16 mouse cellular contexts compared by ENCODE assay signal in the genomic region with DNA sequence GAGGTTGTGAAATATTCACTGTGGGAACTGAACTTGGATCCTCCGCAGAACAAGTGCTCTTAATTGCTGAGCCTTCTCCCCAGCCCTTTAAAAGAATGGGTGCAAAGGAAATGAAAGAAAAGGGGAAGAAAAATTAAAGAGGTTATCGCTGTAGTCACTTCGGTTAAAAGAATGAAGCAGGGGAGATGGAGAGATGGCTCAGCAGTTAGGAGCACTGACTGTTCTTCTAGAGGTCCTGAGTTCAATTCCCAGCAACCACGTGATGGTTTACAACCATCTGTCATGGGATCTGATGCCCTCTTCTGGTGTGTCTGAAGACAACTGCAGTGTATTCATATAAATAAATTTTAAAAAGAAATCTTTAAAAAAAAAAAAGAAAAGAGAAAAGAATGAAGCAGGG. TPM values are rescaled to one million over a fixed set of nuclear protein-coding genes. Genes with fewer than 3 reads are reported as not detected.
DNase-seq lines count a peak whose midpoint lies in the region; ATAC-seq and TF ChIP-seq lines count a peak whose summit lies in the region.
"Had no signal": no experiment of that assay in that cellular context is flagged by ENCODE, and none has a peak within 500 bp of the region (broad histone marks: within the 10 kb centered on the region; RNA-seq: fewer than 3 reads in every experiment).

No protein-coding gene starts in this region.

- H3K36me3 ChIP-seq in erythroblast, embryonic 14.5 days (ENCODE audit: control insufficient read depth) = peaks cover 2% of the 10 kb centered on the region
- no peaks in the 10 kb centered on the region for H3K36me3 ChIP-seq in hindbrain, embryonic 14.5 days (replicated peaks; ENCODE audit: control insufficient read depth, insufficient read depth)
- H3K36me3 ChIP-seq in hindbrain, embryonic 16.5 days (ENCODE audit: control insufficient read depth, insufficient read depth, low read length) = no peaks in the 10 kb centered on the region
- no peaks in the 10 kb centered on the region for H3K36me3 ChIP-seq in C2C12 (ENCODE audit: control insufficient read depth, insufficient read depth)
- H3K36me3 ChIP-seq in liver, embryonic 14.5 days (replicated peaks; ENCODE audit: control insufficient read depth, insufficient read depth, low read depth) = no peaks in the 10 kb centered on the region
- H3K36me3 ChIP-seq: midbrain, embryonic 13.5 days had no signal

- no peak overlapping the region for H3K9ac ChIP-seq in hindbrain, embryonic 14.5 days
- no peak overlapping the region for H3K9ac ChIP-seq in hindbrain, embryonic 16.5 days (ENCODE audit: low read depth, low read length)
- no peak overlapping the region; the same call in 1 of the 2 replicates for H3K9ac ChIP-seq in liver, embryonic 14.5 days (replicated peaks)

- no peak for TF ChIP-seq EP300 in liver, embryonic 14.5 days (IDR thresholded peaks at IDR 0.05; ENCODE audit: low read depth)

- H3K4me2 ChIP-seq in hindbrain, embryonic 14.5 days (replicated peaks) = 0 out of 2 replicates have a peak overlapping the region, but pooled peaks have one; percentile 49
- no peak overlapping the region for H3K4me2 ChIP-seq in hindbrain, embryonic 16.5 days (ENCODE audit: low read length)
- peak overlapping the region; percentile 83 for H3K4me2 ChIP-seq in liver, embryonic 14.5 days (ENCODE audit: low read depth)

- peaks cover 37% of the 10 kb centered on the region for H3K4me1 ChIP-seq in erythroblast, embryonic 14.5 days (ENCODE audit: control insufficient read depth)
- H3K4me1 ChIP-seq in hindbrain, embryonic 14.5 days (replicated peaks; ENCODE audit: control insufficient read depth, insufficient read depth, low read length) = peaks cover 25% of the 10 kb centered on the region
- H3K4me1 ChIP-seq in hindbrain, embryonic 16.5 days (ENCODE audit: control insufficient read depth, insufficient read depth, low read depth, low read length) = peaks cover 15% of the 10 kb centered on the region
- H3K4me1 ChIP-seq in liver, embryonic 14.5 days (replicated peaks; ENCODE audit: control insufficient read depth in 2 of 2, insufficient read depth in 2 of 2, low read length in 1 of 2) = peaks cover 9 to 16% of the 10 kb centered on the region in 2 experiments

- no peak for DNase-seq in hindbrain, embryonic 14.5 days (ENCODE audit: low spot score)
- no peak for DNase-seq in liver, embryonic 14.5 days (ENCODE audit: low read depth in 3 of 3, low spot score in 3 of 3)
- no peak for DNase-seq in cerebellum, postnatal 25 days
- DNase-seq in spleen, postnatal 14 days (ENCODE audit: low spot score in 2 of 2) = no peak
- DNase-seq: adrenal gland, adult 2 months; kidney, postnatal 10 days; layer of hippocampus, adult 9-11 months; lung, postnatal 14 days; right cerebral cortex, postnatal 25 days; thymus, postnatal 4 days had no signal

- no peak overlapping the region for H3ac ChIP-seq in C2C12 (ENCODE audit: control insufficient read depth, insufficient read length, low read depth)

- no peaks in the 10 kb centered on the region; the same call in 1 of the 2 replicates for H3K9me3 ChIP-seq in erythroblast, embryonic 14.5 days (ENCODE audit: control insufficient read depth, low read length)
- H3K9me3 ChIP-seq in hindbrain, embryonic 14.5 days (ENCODE audit: control insufficient read depth, low read length) = no peaks in the 10 kb centered on the region
- no peaks in the 10 kb centered on the region for H3K9me3 ChIP-seq in hindbrain, embryonic 16.5 days (ENCODE audit: control insufficient read depth, low read length)
- H3K9me3 ChIP-seq in liver, embryonic 14.5 days (ENCODE audit: control insufficient read depth, low read length) = no peaks in the 10 kb centered on the region
- H3K9me3 ChIP-seq: midbrain, embryonic 13.5 days had no signal

- no peak for TF ChIP-seq CTCF in C2C12 (IDR thresholded peaks at IDR 0.05; ENCODE audit: control insufficient read depth, insufficient read depth, insufficient read length)
- TF ChIP-seq CTCF in liver, embryonic 14.5 days (IDR thresholded peaks at IDR 0.05; ENCODE audit: low read depth) = no peak

- H3K27me3 ChIP-seq in erythroblast, embryonic 14.5 days (ENCODE audit: control insufficient read depth) = peaks cover 39% of the 10 kb centered on the region
- H3K27me3 ChIP-seq in hindbrain, embryonic 14.5 days (ENCODE audit: control insufficient read depth, insufficient read depth, low read length) = peaks cover 25% of the 10 kb centered on the region
- H3K27me3 ChIP-seq in hindbrain, embryonic 16.5 days (replicated peaks; ENCODE audit: control insufficient read depth, insufficient read depth, low read length) = peaks cover 12% of the 10 kb centered on the region
- H3K27me3 ChIP-seq in C2C12 (ENCODE audit: control insufficient read depth, insufficient read depth, insufficient read length) = peaks cover 15% of the 10 kb centered on the region
- peaks cover 22% of the 10 kb centered on the region for H3K27me3 ChIP-seq in liver, embryonic 14.5 days (ENCODE audit: control insufficient read depth, insufficient read depth, low read length)

- no peak for ATAC-seq in erythroblast, adult 5-6 weeks (replicated peaks; ENCODE audit: low FRiP score, poor library complexity, severe bottlenecking)
- no peak for ATAC-seq in hindbrain, embryonic 14.5 days (ENCODE audit: low FRiP score)
- ATAC-seq in hindbrain, embryonic 16.5 days = no peak
- no peak for ATAC-seq in liver, embryonic 14.5 days (ENCODE audit: insufficient read depth)
- ATAC-seq: hindbrain, postnatal 0 days; midbrain, embryonic 13.5 days had no signal

- WGBS in hindbrain, embryonic 14.5 days = 83% methylated on average over 4 of the region's 4 CpGs
- 84% methylated on average over 4 of the region's 4 CpGs for WGBS in hindbrain, embryonic 16.5 days
- 71% methylated on average over 4 of the region's 4 CpGs for WGBS in liver, embryonic 14.5 days (ENCODE audit: insufficient replicate concordance)

- H3K79me3 ChIP-seq in C2C12 (ENCODE audit: low read depth) = peaks cover 21% of the 10 kb centered on the region

- no peak overlapping the region for H3K27ac ChIP-seq in hindbrain, embryonic 14.5 days
- H3K27ac ChIP-seq in hindbrain, embryonic 16.5 days (ENCODE audit: low read depth, low read length) = no peak overlapping the region
- H3K27ac ChIP-seq in liver, embryonic 14.5 days = no peak overlapping the region
- H3K27ac ChIP-seq: hindbrain, postnatal 0 days; midbrain, embryonic 13.5 days had no signal

- peak overlapping the region; percentile 95 for H3K4me3 ChIP-seq in erythroblast, embryonic 14.5 days (replicated peaks)
- H3K4me3 ChIP-seq in hindbrain, embryonic 14.5 days (replicated peaks; ENCODE audit: low read length) = no peak overlapping the region
- no peak overlapping the region for H3K4me3 ChIP-seq in hindbrain, embryonic 16.5 days (ENCODE audit: low read length)
- no peak overlapping the region for H3K4me3 ChIP-seq in C2C12 (ENCODE audit: insufficient read depth, poor library complexity, severe bottlenecking)
- H3K4me3 ChIP-seq in liver, embryonic 14.5 days (ENCODE audit: insufficient read depth in 1 of 2, low read depth in 2 of 2, low read length in 2 of 2) = peak overlapping the region; percentile 73 to 87; a peak in 3 of 4 replicates
- H3K4me3 ChIP-seq: midbrain, embryonic 13.5 days had no signal

- H3K79me2 ChIP-seq in C2C12 (ENCODE audit: control insufficient read depth, insufficient read depth) = peaks cover 32% of the 10 kb centered on the region

TF ChIP-seq in C2C12, 6 proteins besides CTCF, POLR2A, EP300 and RAD21 (continues in another document):
- peak; percentile 24 for TF ChIP-seq USF1 (IDR thresholded peaks at IDR 0.05; ENCODE audit: low read depth)

RNA-seq across cellular contexts. Expression of a gene that starts 1.5 kb away (rescaled TPM):
- polyA plus RNA-seq in erythroblast, embryonic 14.5 days (2012) = not detected in 2 replicates
- total RNA-seq in erythroblast, adult 5-6 weeks (2015; ENCODE audit: low replicate concordance) = not detected in 2 replicates
- 0.51 TPM in 1 of 2 replicates, not detected in the other for total RNA-seq in erythroblast, adult 5-6 weeks (2017; ENCODE audit: low replicate concordance)
- polyA plus RNA-seq in hindbrain, embryonic 14.5 days (2014; fragmentation: Nextera tagmentation; extraction: Ambion mirVana) = 2.0 and 2.2 TPM in 2 replicates
- polyA plus RNA-seq in hindbrain, embryonic 16.5 days (2015; fragmentation: Nextera tagmentation; extraction: Ambion mirVana) = 3.5 and 4.9 TPM in 2 replicates
- polyA plus RNA-seq in C2C12 (2012; fragmentation: generic; extraction: Trizol) = 0.16 TPM
- 2.5 and 5.0 TPM in 2 replicates for polyA plus RNA-seq in liver, embryonic 14.5 days (2012; rRNA removed)
- 5.0 and 11.2 TPM in 2 replicates for polyA plus RNA-seq in liver, embryonic 14.5 days (2014; fragmentation: Nextera tagmentation; extraction: Ambion mirVana)

RNA-seq across cellular contexts. Expression of a gene that starts 1.6 kb away (rescaled TPM):
- 0.29 and 0.39 TPM in 2 replicates for polyA plus RNA-seq in erythroblast, embryonic 14.5 days (2012)
- 14.4 and 25.4 TPM in 2 replicates for total RNA-seq in erythroblast, adult 5-6 weeks (2015; ENCODE audit: low replicate concordance)
- 19.0 and 28.0 TPM in 2 replicates for total RNA-seq in erythroblast, adult 5-6 weeks (2017; ENCODE audit: low replicate concordance)
- polyA plus RNA-seq in hindbrain, embryonic 14.5 days (2014; fragmentation: Nextera tagmentation; extraction: Ambion mirVana) = 111 and 116 TPM in 2 replicates
- polyA plus RNA-seq in hindbrain, embryonic 16.5 days (2015; fragmentation: Nextera tagmentation; extraction: Ambion mirVana) = 104 and 108 TPM in 2 replicates
- polyA plus RNA-seq in C2C12 (2012; fragmentation: generic; extraction: Trizol) = 13.8 TPM
- 12.4 and 23.4 TPM in 2 replicates for polyA plus RNA-seq in liver, embryonic 14.5 days (2012; rRNA removed)
- 36.4 and 37.5 TPM in 2 replicates for polyA plus RNA-seq in liver, embryonic 14.5 days (2014; fragmentation: Nextera tagmentation; extraction: Ambion mirVana)

RNA-seq across cellular contexts. Expression of a gene that starts 26.3 kb away (rescaled TPM):
- not detected in 2 replicates for polyA plus RNA-seq in erythroblast, embryonic 14.5 days (2012)
- total RNA-seq in erythroblast, adult 5-6 weeks (2015; ENCODE audit: low replicate concordance) = not detected in 2 replicates
- total RNA-seq in erythroblast, adult 5-6 weeks (2017; ENCODE audit: low replicate concordance) = not detected in 2 replicates
- 0.78 and 0.83 TPM in 2 replicates for polyA plus RNA-seq in hindbrain, embryonic 14.5 days (2014; fragmentation: Nextera tagmentation; extraction: Ambion mirVana)
- 0.70 and 0.90 TPM in 2 replicates for polyA plus RNA-seq in hindbrain, embryonic 16.5 days (2015; fragmentation: Nextera tagmentation; extraction: Ambion mirVana)
- not detected for polyA plus RNA-seq in C2C12 (2012; fragmentation: generic; extraction: Trizol)
- polyA plus RNA-seq in liver, embryonic 14.5 days (2012; rRNA removed) = not detected in 2 replicates
- not detected in 2 replicates for polyA plus RNA-seq in liver, embryonic 14.5 days (2014; fragmentation: Nextera tagmentation; extraction: Ambion mirVana)
- total RNA-seq: adrenal gland, adult 2 months had no signal
- polyA plus RNA-seq: adrenal gland, adult 2 months had no signal

RNA-seq across cellular contexts. Expression of a gene that starts 55.2 kb away (rescaled TPM):
- 0.01 and 0.02 TPM in 2 replicates for polyA plus RNA-seq in erythroblast, embryonic 14.5 days (2012)
- 0.38 and 1.7 TPM in 2 replicates for total RNA-seq in erythroblast, adult 5-6 weeks (2015; ENCODE audit: low replicate concordance)
- total RNA-seq in erythroblast, adult 5-6 weeks (2017; ENCODE audit: low replicate concordance) = 0.98 and 1.3 TPM in 2 replicates
- polyA plus RNA-seq in hindbrain, embryonic 14.5 days (2014; fragmentation: Nextera tagmentation; extraction: Ambion mirVana) = 18.7 and 19.7 TPM in 2 replicates
- polyA plus RNA-seq in hindbrain, embryonic 16.5 days (2015; fragmentation: Nextera tagmentation; extraction: Ambion mirVana) = 20.1 and 20.5 TPM in 2 replicates
- 2.6 TPM for polyA plus RNA-seq in C2C12 (2012; fragmentation: generic; extraction: Trizol)
- polyA plus RNA-seq in liver, embryonic 14.5 days (2012; rRNA removed) = 1.4 and 1.5 TPM in 2 replicates
- polyA plus RNA-seq in liver, embryonic 14.5 days (2014; fragmentation: Nextera tagmentation; extraction: Ambion mirVana) = 2.4 and 2.6 TPM in 2 replicates

Comparison
In these comparisons a context has a peak if more than half of its experiments do, and no peak if none do; other contexts are left out.
1. H3K4me3 ChIP-seq: peak in erythroblast, embryonic 14.5 days (single experiment) and liver, embryonic 14.5 days (2 of 2); none in hindbrain, embryonic 14.5 days (single experiment), hindbrain, embryonic 16.5 days (single experiment) and C2C12 (single experiment).